Mouse (Mus musculus) midbrain, embryonic 16.5 days (tissue): Measurements from ENCODE around the gene Tbc1d24. TPM values are rescaled to one million over a fixed set of nuclear protein-coding genes. Genes with fewer than 3 reads are reported as not detected.

Experiments used
- microRNA-seq: library from miRNA; unstranded; fragments of <30 nt; microRNA quantifications from one replicate; pipeline ENCODE4, GENCODE M21; 2017
- polyA plus RNA-seq: library from polyadenylated mRNA; unstranded; fragments of >200 nt; fragmentation: Nextera tagmentation; extraction: Ambion mirVana; gene quantifications from 2 replicates; pipeline ENCODE4 v1.2.1, GENCODE M21; 2015

Tbc1d24 gene
- polyA plus RNA-seq, 1 experiment from 2014 or later = 30.6 TPM

Small RNA genes lying within 50 kb of the gene (microRNA-seq; reads per million reads assigned to microRNA genes)
- 0.69 reads per million for gene Mir5134
- gene Mir6965 = 0.86 reads per million

Other genes with a start within 250 kb of the Tbc1d24 start
- gene Prss30, start 225.0 kb downstream of the Tbc1d24 start, polyA plus RNA-seq = 0.24 TPM in 1 of 2 replicates, not detected in the other
- not detected in 2 replicates for gene Prss22, start 207.5 kb downstream of the Tbc1d24 start, polyA plus RNA-seq
- gene Prss27, start 167.4 kb downstream of the Tbc1d24 start, polyA plus RNA-seq = 0.19 and 0.27 TPM in 2 replicates
- gene Kctd5, start 132.1 kb downstream of the Tbc1d24 start, polyA plus RNA-seq = 72.7 and 75.2 TPM in 2 replicates
- gene Pdpk1, start 54.6 kb downstream of the Tbc1d24 start, polyA plus RNA-seq = 69.2 and 78.5 TPM in 2 replicates
- 31.1 and 31.6 TPM in 2 replicates for gene Amdhd2, start 41.8 kb downstream of the Tbc1d24 start, polyA plus RNA-seq
- gene Atp6v0c, start 35.9 kb downstream of the Tbc1d24 start, polyA plus RNA-seq = 1,371 and 1,629 TPM in 2 replicates
- 3.9 and 4.4 TPM in 2 replicates for gene Ntn3, start 4.0 kb upstream of the Tbc1d24 start, polyA plus RNA-seq
- gene Tedc2, start 15.3 kb upstream of the Tbc1d24 start, polyA plus RNA-seq = 9.2 and 9.5 TPM in 2 replicates
- 12.7 and 12.9 TPM in 2 replicates for gene Ccnf, start 45.9 kb upstream of the Tbc1d24 start, polyA plus RNA-seq
- 0.55 and 0.83 TPM in 2 replicates for gene Abca17, start 145.5 kb upstream of the Tbc1d24 start, polyA plus RNA-seq
- 35.0 and 37.6 TPM in 2 replicates for gene Abca3, start 146.4 kb upstream of the Tbc1d24 start, polyA plus RNA-seq
- 357 and 365 TPM in 2 replicates for gene Rnps1, start 209.0 kb upstream of the Tbc1d24 start, polyA plus RNA-seq
- gene Eci1, start 221.1 kb upstream of the Tbc1d24 start, polyA plus RNA-seq = 34.2 and 34.4 TPM in 2 replicates
- gene Dnase1l2, start 237.5 kb upstream of the Tbc1d24 start, polyA plus RNA-seq = 7.9 and 9.9 TPM in 2 replicates